Mouse (Mus musculus) embryo, embryonic 10.5 days (tissue): ENCODE measurements around the gene Asb14.

Experiments
- DNase-seq: peaks from one replicate; pipeline ENCODE4 v3.0.0-alpha.2; 2015; ENCODE audit warnings: low spot score

Gene Asb14

GRCm38 (mm10) chr14:26960518-26960917 is 66.2 kb downstream of the Asb14 start:
- no peak for DNase-seq
